Mouse (Mus musculus) lung, postnatal 0 days (tissue): ENCODE measurements around the gene Hdhd5.

Experiments used
- CTCF ChIP-seq: IDR thresholded peaks from 2 replicates; pipeline ENCODE4 v1.5.1; 2016; ENCODE audit warnings: antibody characterized with exemption, mild to moderate bottlenecking
- EP300 ChIP-seq: IDR thresholded peaks from 2 replicates; pipeline ENCODE4 v1.6.1; 2016; ENCODE audit warnings: antibody characterized with exemption, mild to moderate bottlenecking, control low read depth

DNA sequence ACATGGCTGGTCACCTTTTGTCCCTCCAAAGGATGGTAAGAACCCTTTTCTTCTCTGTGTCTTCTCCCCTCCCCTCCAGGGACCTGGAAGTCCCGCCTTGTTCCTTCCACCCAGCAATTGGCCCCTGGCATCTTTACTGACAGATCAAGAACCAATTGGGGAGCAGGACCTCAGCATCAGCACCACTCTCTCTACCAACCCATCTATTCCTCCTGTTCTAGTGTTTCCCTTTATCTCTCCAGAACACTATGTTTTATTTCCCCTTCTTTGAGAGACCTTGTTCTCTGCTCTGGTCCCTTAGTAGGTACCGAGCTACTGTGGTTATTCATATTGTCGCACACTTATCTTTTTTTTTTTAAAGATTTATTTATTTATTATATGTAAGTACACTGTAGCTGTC lies 15.2 kb upstream of the Hdhd5 start:
- TF ChIP-seq CTCF (no peak), EP300 (no peak)
